Mouse (Mus musculus) layer of hippocampus, adult 11-12 months (tissue): ENCODE measurements at regions not wholly inside any gene's neighbourhood (a gene's known extent, or its start where the extent isn't known, plus 50 kb on each side); places are given as distances from the start of the nearest gene placed in this dataset.
A peak's percentile ranks its signal among the peaks of the same experiment; 100 is the strongest.
"Not testable (repeated sequence)": the region's sequence is repeated elsewhere in the genome, so short reads cannot be mapped to it uniquely, and the experiment has no call there.

Experiments used
- DNase-seq: peaks from one replicate; pipeline ENCODE4 v3.0.0; 2022; ENCODE audit warnings: low spot score

DNA sequence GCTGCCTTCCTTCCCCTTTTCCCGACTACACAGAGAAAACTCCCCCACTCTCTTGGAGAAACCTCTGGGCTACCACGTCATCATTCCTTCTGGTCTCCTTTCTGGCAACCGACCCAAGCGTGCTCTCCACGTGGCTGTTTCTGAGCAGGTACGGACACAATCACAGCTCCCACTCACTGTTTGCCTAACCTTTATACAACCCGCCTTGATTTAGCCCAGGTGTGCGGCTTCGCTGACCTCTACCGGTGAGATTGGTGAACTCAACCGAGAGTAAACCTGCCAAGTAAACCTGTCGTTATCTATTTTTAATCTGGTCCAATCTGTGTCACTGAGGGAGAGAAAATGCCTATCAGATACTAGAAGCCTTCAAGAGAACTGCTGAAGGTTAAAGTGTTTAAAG, 142.7 kb upstream of the Gnai1 start:
- DNase-seq = no peak

- DNase-seq = no peak
Measured at GRCm38 (mm10) chr5:18494305-18494704, 134.2 kb upstream of the Gnai1 start.

- no peak for DNase-seq
Measured at GRCm38 (mm10) chr5:18489709-18490108, 129.6 kb upstream of the Gnai1 start.

DNA sequence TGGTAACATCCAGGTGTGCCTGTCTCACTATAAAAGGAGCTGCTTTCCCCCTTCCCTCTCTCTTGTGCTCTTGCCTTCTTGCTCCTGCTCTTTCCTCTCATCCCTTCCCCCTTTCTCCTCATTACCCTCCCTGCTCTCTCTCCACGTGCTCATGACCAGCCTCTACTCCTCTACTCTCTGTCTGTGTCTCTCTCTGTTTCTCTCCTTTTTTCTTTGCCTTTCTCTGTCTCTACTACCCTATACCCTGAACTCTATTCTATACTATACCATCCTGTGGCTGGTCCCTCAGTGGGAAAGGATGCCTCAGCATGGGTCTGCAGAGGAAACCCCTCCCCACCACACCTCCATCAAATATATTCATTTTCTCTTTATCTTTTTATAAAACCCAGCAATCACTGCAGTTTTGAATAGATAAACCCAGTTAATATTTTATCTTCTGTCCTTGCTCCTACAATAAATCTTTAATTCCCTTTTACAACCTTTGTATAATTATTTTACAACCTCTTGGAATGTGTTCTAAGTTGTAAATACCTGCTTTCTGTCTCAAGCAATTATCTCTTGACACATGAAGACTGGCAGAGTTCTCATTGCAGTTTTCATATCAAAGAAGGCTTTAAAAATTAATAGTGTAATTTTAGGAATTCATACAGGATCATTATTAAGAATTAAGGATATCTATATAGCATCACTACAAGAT, 127.1 kb upstream of the Gnai1 start:
- DNase-seq = no peak

- DNase-seq = no peak
Measured at GRCm38 (mm10) chr5:18484376-18484775, 124.2 kb upstream of the Gnai1 start.

DNA sequence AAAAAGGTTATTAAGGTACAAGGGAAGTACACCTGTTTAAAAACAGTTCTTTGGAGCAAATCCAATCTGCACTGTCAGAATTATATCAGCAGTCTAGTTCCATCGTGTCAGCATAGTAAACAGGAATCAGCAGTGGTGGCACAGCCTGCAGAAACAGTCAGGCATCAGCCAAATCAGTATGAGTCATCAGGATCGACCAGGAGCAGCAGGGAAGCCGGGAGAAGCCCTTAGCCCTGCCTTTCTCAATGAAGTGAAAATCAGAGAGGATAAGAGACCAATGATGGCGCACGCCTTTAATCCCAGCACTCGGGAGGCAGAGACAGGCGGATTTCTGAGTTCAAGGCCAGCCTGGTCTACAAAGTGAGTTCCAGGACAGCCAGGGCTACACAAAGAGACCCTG, 118.3 kb upstream of the Gnai1 start:
- DNase-seq = no peak

DNA sequence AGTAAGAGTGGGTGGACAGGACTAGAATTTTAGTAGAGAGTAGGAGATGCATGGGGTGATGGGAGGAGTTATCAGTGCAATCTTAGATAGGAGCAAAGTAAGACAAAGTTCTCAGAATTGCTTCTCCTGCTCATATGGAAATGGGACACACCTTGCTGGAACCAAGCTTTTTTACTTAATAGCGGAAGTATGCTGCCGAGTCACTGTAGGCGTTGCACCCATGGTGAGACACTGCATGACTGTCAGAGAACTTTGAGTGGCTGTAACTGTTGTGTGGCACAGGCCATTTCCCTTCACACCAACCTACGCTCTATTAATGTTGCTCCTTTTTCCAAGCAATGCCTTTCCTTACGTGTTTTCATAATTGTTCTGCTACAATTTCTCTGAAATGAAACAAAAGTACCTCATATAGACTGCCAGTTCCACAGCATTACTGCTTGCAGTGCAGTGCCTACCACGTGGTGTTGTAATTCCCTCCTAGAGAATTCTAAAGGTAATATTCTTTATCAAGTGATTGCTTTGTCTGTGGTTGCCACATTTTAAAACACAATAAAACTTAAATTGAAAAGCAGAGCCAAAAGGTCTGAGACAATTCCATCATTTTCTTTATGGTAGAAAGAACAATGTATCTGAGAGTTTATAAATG, 117.3 kb upstream of the Gnai1 start:
- DNase-seq = no peak

DNA sequence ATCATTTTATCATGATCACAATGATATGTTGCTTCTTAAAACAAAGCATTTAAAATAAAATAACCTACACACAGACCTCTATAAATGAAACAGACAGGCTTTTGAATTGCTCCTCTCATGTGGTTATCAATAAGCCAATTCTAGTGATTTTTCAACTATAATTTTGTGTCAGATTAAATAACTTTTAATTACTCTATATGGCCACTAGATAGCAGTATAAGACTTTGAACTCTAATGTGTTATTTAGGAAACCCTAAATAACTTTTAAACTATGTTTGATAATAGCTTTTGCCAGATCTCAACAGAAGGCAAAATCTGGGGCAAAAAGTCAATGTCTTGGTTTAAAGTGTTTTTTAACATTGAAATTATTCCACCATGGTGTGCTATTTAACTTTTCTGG, 112.0 kb upstream of the Gnai1 start:
- no peak for DNase-seq

GRCm38 (mm10) chr5:18457771-18458170, 97.6 kb upstream of the Gnai1 start:
- DNase-seq = no peak

- DNase-seq = no peak
Measured at GRCm38 (mm10) chr5:18456196-18456595, 96.0 kb upstream of the Gnai1 start.

DNA sequence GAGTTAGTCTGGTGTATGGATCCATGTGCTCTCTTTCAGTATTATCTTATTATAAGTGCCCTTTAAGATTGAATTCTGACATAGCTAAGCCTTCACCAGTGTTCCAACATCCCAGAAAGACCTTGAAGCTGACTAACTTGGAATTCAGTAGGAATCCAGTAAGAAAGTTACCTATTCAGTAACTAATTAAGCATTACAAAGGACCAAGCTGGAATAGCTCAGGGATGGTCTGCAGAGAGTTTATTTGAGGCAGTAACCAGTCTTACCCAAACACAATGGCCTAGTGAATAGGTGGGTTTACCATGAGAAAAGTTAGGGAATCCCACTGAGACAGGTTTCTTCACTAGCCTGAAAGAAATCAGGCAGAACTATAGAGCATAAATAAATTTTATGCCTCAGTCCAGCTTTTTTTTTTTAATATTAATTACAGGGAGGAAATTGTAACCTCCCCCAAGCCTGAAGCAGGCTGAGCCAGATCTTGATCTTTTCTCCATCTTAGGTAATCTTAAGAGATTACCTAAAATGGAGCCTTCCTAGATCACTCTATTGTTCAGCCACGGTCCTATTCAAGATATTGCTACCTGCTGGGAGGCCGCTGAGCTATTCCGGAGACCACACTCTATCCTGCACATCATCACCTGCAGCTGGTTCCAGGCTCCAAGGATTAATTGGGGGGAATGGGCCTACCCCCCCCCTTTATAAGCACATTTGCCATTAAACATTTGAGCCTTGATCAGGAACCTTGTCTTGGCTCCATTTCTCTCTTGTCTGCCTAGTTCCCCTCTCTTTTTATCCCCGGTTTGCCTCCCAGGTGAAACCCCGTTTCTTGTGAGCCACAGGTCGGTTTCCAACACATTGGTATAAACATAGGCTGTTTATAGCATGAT, 93.0 kb upstream of the Gnai1 start:
- DNase-seq = not testable (repeated sequence)

GRCm38 (mm10) chr5:18449261-18449660, 89.1 kb upstream of the Gnai1 start:
- no peak for DNase-seq

DNA sequence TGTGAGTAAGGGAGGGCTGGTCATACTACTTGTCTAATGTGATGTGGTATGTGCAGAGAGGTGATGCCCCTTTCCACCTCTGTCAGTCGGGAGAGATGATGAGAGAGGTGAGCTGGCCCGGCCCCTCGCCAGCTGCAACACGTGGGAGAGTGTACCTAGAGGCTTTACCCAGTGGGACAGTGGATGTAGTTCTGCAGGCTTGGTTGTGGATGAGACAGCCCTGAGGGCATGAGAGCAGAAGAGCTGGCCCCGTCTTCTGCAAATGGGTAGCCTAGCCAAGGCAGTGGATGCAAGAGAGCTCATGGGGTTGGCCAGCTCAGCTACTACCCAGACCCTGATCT, 88.1 kb upstream of the Gnai1 start:
- DNase-seq = no peak

DNA sequence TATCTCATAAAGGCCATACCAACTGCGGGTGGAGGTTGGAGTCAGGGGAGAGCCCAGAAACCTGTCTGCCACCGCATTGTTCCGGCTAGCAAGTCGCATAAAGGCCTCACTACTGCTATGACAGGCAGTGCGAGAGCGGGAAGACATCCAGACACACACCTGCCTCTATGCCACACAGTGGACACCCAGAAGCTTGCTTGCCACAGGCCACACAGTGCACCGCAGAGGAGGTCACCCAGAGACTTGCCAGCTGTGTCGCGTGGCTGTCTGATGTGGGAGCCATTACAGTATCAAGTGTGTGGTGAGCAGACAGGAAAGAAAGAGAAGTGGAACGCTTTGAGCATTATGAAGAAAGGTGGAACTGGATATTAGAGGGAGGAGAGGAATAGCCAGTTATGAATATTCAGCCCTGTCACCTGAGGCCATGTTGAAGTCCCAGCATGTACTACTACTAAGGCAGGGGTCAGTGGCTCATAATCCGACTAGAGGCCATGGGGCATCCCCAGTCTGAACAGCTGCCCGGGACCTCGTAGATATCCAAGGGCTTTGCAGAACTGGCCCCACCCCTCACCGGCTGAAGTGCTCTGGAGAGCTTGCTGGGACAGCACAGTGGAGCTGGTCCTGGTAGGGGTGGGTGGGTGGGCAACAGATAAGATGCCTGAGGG, 87.6 kb upstream of the Gnai1 start:
- no peak for DNase-seq

GRCm38 (mm10) chr5:18445969-18446368, 85.8 kb upstream of the Gnai1 start:
- peak; percentile 85 for DNase-seq

DNA sequence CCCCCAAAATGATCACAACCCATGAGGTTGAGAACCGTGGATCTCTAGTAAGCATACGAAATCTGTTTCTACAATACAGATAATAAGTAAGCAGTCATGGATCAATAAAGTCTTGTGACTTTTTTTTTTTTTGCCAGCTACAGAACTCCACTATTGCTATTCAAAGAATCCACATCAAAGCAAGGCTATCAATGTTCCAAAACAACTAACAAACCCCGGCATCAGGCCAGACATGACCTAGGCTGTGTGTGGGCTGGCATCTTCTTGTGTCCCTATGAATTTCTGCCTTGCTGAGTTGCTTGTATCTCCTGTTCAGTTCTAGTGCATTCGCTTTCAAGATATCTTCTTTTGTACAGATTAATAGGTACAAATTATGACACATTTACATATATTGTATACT, 79.8 kb upstream of the Gnai1 start:
- peak; percentile 10 for DNase-seq

- no peak for DNase-seq
Measured at GRCm38 (mm10) chr5:18439281-18439680, 79.1 kb upstream of the Gnai1 start.

- DNase-seq = no peak
Measured at GRCm38 (mm10) chr5:18436099-18436748, 76.1 kb upstream of the Gnai1 start.

DNA sequence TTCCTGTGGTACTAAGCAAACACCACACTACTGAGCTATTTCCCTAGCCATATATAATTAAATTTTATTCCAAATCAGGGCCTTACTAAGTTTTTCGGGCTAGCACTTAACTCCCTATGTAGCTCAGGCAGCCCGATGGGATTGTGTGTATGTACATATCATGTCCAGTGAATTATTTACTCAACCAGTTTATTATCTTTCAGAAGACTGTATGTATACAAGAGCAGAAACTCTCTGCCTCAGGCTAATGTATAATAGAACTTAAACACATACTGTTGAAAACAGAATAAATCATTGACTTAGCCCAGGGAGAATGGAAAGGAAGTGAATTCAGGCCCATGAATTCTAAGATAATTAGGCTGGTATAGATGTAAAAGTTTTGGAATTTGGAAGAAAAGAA, 74.1 kb upstream of the Gnai1 start:
- no peak for DNase-seq

DNA sequence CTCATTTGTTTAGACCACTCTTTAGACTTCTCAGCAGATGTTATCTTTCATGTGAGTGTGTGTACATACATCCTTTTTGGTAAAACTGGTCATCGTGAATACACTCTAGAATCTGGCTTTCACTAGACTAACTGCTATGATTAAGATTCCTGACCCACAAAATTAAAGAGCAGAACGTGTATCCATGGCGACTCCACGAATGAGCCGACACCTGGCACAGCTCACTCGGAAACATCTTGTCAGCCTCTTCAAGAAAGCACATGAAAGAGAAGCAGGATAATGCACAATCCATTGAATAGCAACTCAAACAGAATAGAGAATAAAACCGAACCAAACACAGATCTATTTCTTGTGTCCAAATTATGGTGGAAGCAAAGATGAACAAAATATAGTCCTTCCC, 73.1 kb upstream of the Gnai1 start:
- DNase-seq = peak; percentile 12

DNA sequence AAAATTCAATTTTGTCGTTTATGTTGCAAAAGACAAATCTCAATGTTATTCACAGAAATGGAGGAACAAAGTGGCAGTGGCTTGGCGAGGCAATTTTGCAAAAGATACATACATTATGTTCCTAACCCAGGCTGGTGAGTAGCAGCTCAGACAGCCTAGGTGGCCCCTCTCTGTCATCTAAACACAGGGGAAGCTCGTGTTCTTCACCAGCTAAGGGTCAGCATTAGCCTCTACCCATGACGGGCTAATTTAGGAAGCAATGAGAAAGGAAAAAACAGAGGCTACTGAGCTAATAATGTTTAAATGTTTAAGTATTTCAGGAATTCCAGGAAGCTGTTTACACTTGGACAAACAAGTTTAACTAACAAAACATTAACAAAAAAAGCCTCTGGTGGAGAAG, 64.9 kb upstream of the Gnai1 start:
- no peak for DNase-seq

GRCm38 (mm10) chr5:18414892-18415291, 54.7 kb upstream of the Gnai1 start:
- no peak for DNase-seq
